Mouse (Mus musculus) intestine, embryonic 14.5 days (tissue): ENCODE measurements at regions not wholly inside any gene's neighbourhood (a gene's known extent, or its start where the extent isn't known, plus 50 kb on each side); places are given as distances from the start of the nearest gene placed in this dataset.

Source experiments
- ATAC-seq: fragments of 200-750 bp; cut with Nextera tagmentation; replicated peaks from 2 replicates; pipeline ENCODE4 v1.8.0; 2017; ENCODE audit warnings: low read depth, moderate number of reproducible peaks, moderate TSS enrichment, moderate library complexity; ENCODE audit not compliant: low FRiP score, low TSS enrichment
- DNase-seq: peaks from one replicate; pipeline ENCODE4 v3.0.0-alpha.2; 2018; ENCODE audit warnings: low spot score
- H3K27ac ChIP-seq: fragments of 300-500 bp; sonication (generic); 2 replicates; pipeline ENCODE4 v1.5.1; 2014; ENCODE audit warnings: low read depth, mild to moderate bottlenecking, control low read depth
- H3K27me3 ChIP-seq: fragments of 300-500 bp; sonication (generic); replicated peaks from 2 replicates; pipeline ENCODE4 v1.6.1; 2014; ENCODE audit warnings: low read length, control low read depth; ENCODE audit not compliant: control insufficient read depth, insufficient read depth
- H3K36me3 ChIP-seq: fragments of 300-500 bp; sonication (generic); 2 replicates; pipeline ENCODE4 v1.6.1; 2014; ENCODE audit warnings: low read length, control low read depth; ENCODE audit not compliant: control insufficient read depth, insufficient read depth
- H3K4me1 ChIP-seq: fragments of 300-500 bp; sonication (generic); replicated peaks from 2 replicates; pipeline ENCODE4 v1.6.1; 2014; ENCODE audit warnings: low read length, control low read depth, mixed read lengths; ENCODE audit not compliant: control insufficient read depth, insufficient read depth
- H3K4me2 ChIP-seq: fragments of 300-500 bp; sonication (generic); 2 replicates; pipeline ENCODE4 v1.6.1; 2014; ENCODE audit warnings: low read length
- H3K4me3 ChIP-seq: fragments of 300-500 bp; sonication (generic); 2 replicates; pipeline ENCODE4 v1.5.1; 2014; ENCODE audit warnings: low read depth, low read length, control low read depth, mixed read lengths
- H3K9ac ChIP-seq: fragments of 300-500 bp; sonication (generic); 2 replicates; pipeline ENCODE4 v1.6.1; 2014; ENCODE audit warnings: mild to moderate bottlenecking, low read length
- H3K9me3 ChIP-seq: fragments of 300-500 bp; sonication (generic); 2 replicates; pipeline ENCODE4 v1.6.1; 2016; ENCODE audit warnings: low read length, control low read depth; ENCODE audit not compliant: control insufficient read depth
- WGBS: fragments of 180-500 bp; shearing (Covaris S2); extraction: QIAGEN DNeasy Blood & Tissue Kit; methylation state at CpG from one replicate; pipeline ENCODE4 v1.1.7; 2014; 5-methylcytosine and 5-hydroxymethylcytosine counted together

DNA sequence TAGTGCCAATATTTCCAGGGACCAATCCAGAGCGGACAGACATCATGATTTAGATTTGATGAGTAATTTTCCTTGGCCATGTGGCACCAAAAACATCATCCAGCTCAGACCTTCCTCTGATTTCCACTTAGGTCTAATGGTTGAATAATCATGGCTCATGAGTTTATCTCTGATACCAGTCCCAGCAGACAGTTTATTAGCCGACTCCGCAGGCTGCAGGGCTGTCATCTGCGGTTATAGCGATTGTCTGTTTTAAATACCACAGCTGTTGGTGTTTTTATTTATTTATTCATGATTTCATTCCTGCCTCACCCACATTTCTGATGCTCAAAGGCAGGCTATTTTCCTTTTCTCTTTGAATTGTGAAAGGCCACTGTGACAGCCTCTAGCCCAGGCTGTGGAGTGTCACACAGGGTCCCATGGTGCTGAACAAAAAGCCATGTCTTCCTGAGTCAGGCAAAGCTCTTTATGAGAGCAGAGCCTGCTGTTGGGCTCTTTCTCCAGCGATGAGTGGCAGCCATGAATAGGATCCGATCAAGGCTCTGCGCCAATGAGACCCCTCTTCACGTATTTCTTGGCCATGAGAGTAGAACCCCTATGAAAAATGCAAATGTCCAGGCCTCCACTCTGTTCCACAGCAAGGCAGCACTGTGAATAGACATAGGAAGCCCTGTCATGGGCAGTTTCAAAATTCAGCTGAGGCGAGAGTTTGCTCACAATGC is 584.7 kb downstream of the Sqor start:
- Histone ChIP-seq H3K4me3 (no peak overlapping the region), H3K9ac (no peak overlapping the region), H3K4me2 (no peak overlapping the region), H3K27me3 (no peaks in the 10 kb centered on the region), H3K9me3 (no peaks in the 10 kb centered on the region), H3K4me1 (no peaks in the 10 kb centered on the region), H3K27ac (no peak overlapping the region), H3K36me3 (no peaks in the 10 kb centered on the region)
- no peak for DNase-seq
- 83% methylated on average over 10 of the region's 10 CpGs for WGBS
- ATAC-seq: no peak

DNA sequence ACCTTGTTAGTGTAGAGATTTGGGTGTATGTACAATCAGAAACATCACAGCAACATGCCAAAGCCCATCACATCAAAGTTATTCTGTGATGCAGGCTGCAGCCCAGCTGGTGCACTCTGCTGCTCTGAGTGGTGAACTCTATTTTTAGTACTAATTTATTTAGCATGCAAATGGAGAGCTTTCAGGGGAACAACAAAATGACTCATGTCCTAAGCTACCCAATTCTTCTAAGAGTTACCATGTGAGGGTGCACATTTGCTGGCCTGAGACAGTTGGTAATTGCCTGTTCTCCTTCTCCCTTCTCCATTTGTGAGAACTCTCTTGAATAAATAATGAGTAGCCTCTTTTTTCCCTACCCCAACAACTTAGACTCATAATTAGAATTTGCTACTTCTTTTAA is 599.2 kb downstream of the Sqor start:
- Histone ChIP-seq H3K27me3 (no peaks in the 10 kb centered on the region), H3K9me3 (no peaks in the 10 kb centered on the region), H3K36me3 (no peaks in the 10 kb centered on the region), H3K4me2 (no peak overlapping the region), H3K4me1 (no peaks in the 10 kb centered on the region), H3K9ac (no peak overlapping the region), H3K27ac (no peak overlapping the region), H3K4me3 (no peak overlapping the region)
- DNase-seq (no peak), ATAC-seq (no peak)

DNA sequence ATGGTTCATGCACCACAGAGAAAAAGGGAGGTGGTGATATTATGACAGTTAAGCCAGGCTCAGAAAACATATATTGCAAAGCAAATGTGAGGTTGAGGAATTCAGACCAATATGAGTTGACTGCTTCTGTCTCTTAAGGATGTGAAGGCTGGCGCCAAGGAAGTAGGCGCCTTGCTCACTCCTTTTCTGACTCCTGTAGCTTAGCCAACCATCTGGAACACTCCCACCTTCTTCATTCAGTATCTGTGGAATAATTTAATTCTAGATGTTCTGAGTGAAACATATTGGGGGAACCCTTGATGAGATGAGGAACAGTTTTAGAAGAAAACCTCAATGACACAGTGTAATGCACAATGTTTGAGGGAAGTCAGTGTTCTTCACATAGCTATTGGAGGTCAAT is 601.5 kb downstream of the Sqor start:
- H3K36me3 ChIP-seq: no peaks in the 10 kb centered on the region
- H3K27me3 ChIP-seq: no peaks in the 10 kb centered on the region
- WGBS: 88% methylated on average over 2 of the region's 2 CpGs
- no peak overlapping the region for H3K4me2 ChIP-seq
- no peak overlapping the region for H3K27ac ChIP-seq
- no peaks in the 10 kb centered on the region for H3K4me1 ChIP-seq
- no peak overlapping the region for H3K4me3 ChIP-seq
- H3K9ac ChIP-seq: no peak overlapping the region
- DNase-seq (no peak), ATAC-seq (no peak)
- no peaks in the 10 kb centered on the region for H3K9me3 ChIP-seq

DNA sequence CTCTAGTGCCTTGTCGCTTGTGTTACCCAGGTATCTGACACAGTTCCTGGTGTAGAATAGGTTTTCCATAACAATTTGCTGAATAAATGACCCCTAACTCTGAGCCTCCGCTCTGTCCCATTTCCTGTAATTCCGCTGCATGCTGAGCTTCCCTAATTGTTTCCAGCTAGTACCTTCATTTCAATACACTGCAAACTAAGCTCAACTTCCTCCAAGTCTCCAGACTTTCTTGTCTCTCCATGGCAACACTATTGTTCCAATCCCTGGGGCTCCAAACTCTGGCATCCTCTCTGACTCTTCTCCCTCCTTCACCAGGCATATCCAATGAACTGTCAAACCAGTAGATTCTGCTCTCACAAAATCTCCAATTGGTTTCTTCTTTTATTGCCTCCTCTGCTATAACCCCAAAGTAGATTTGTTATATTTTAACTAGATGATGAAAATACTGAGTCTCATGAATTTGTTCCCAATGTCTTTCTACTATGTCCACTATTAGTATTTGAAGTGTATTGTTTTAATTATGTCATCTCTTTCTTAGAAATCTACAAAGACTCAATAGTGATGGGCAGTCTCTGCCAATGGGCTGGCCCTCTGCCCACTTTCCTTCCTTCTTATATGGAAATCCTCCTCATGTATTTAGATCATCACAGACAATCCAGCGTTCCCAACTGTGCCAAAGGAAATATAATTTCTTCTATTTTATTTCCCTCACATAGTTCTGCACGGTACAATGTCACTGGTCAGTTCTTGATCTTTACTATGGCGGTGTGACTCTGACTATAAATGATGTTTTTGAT is 620.8 kb downstream of the Sqor start:
- H3K9me3 ChIP-seq: no peaks in the 10 kb centered on the region
- no peak overlapping the region for H3K4me2 ChIP-seq
- no peak for ATAC-seq
- no peaks in the 10 kb centered on the region for H3K4me1 ChIP-seq
- no peaks in the 10 kb centered on the region for H3K27me3 ChIP-seq
- no peaks in the 10 kb centered on the region for H3K36me3 ChIP-seq
- no peak for DNase-seq
- no peak overlapping the region for H3K4me3 ChIP-seq
- H3K9ac ChIP-seq: no peak overlapping the region
- no peak overlapping the region for H3K27ac ChIP-seq
- 74% methylated on average over 6 of the region's 6 CpGs for WGBS

DNA sequence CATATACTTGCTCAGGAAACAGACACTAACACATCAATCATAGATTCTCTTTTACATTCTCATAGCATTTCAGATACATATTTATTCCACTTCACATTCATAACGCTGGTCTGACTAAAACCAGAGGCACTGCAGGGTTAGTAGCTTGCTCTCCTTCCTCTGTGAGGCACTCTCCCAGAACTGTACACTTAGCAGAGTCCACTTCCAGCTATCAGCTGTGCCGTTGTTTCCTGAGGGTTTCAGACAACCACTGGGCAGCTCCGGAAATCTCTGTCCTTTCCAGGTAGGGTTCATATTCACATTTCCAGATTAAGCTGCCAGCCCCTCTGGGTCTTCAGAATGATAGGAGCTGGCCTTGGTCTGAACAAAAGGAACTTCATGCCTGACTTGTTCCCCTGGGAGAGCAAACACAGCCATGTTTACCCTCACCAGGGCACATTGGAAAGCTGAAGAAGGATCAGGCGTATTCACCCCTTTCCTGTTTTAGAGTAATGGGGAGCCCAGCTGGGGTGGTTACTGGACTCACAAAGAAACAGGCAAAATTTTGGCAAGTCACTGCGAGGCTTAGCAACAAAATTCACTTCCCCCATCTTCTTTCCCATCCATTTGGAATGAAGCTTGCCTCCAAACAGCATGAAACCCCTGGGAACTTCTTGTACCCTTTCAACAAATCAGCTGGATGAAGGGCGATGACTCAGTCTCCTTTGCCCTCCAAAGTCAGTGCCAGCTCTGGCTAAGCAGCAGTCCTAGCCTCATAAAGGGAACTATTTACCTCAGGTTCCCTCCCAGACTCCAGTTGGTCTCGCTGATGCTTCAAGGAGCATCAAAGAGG is 622.0 kb downstream of the Sqor start:
- Histone ChIP-seq H3K4me1 (no peaks in the 10 kb centered on the region), H3K4me3 (no peak overlapping the region), H3K27ac (no peak overlapping the region), H3K4me2 (no peak overlapping the region), H3K9ac (no peak overlapping the region), H3K9me3 (no peaks in the 10 kb centered on the region), H3K27me3 (no peaks in the 10 kb centered on the region), H3K36me3 (no peaks in the 10 kb centered on the region)
- ATAC-seq (no peak), DNase-seq (no peak)
- WGBS: 64% methylated on average over 7 of the region's 7 CpGs

DNA sequence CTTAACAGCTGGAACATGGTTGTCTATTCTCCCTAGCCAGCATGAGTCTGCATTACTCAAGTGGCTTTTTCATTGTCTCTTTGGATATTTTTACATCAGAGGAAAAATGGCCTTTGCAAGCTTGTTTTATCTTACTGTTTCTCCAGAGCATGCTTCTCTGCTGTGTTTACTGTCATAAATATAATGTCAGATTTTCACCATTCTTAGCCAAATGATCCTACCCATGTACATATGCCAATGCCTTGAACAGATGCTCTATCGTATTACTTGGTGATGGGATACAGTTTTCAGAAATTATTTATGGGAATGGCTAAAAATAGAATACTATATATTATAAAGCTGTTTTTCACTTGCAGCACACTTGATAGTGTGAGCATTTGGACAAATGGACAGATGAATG is 625.9 kb downstream of the Sqor start:
- Histone ChIP-seq H3K27ac (no peak overlapping the region), H3K4me1 (no peaks in the 10 kb centered on the region), H3K9me3 (no peaks in the 10 kb centered on the region), H3K36me3 (no peaks in the 10 kb centered on the region), H3K4me3 (no peak overlapping the region), H3K27me3 (no peaks in the 10 kb centered on the region), H3K9ac (no peak overlapping the region), H3K4me2 (no peak overlapping the region)
- ATAC-seq: no peak
- DNase-seq: no peak
- WGBS: 72% methylated on average over 1 of the region's 1 CpGs

DNA sequence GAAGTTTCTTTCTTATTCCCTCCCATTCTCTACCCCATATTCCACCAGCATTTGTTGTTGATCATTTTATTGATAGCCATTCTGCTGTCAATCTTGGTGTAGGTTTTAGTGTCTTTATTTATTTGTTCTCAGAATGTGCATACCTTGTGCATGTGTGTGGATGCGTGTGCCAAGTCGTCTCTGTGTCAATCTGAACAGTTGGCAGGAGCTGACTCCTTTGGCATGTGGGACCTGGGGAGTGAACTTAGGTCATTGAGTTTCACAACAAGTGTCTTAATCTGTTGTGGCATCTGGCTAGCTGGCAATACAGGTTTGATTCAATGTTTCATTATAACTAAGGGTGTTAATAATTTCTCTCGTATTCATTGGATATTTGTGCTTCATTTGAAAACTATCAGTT is 629.3 kb downstream of the Sqor start:
- Histone ChIP-seq H3K36me3 (no peaks in the 10 kb centered on the region), H3K4me3 (no peak overlapping the region), H3K27ac (no peak overlapping the region), H3K4me2 (no peak overlapping the region), H3K9me3 (no peaks in the 10 kb centered on the region), H3K9ac (no peak overlapping the region), H3K4me1 (no peaks in the 10 kb centered on the region), H3K27me3 (no peaks in the 10 kb centered on the region)
- WGBS: 90% methylated on average over 3 of the region's 3 CpGs
- ATAC-seq (no peak), DNase-seq (no peak)

DNA sequence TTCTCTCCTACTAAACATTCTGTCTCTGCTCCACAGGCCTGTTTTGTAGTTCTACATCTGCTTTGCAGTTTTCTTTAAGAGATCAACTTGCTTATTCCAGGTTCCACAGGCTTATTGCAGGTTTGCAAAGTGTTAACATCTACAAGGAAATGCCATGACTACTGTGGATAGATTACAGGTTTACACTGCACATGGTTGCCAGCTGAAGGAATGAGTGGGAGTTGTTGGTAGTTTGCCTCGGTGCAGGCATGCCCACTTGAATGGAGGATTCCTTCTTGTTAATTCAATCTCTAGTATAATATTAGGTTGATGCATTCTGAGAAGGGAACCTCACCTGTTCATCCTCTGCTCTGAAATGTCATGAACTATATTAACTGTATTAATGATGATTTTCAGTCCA is 632.5 kb downstream of the Sqor start:
- DNase-seq (no peak), ATAC-seq (no peak)
- Histone ChIP-seq H3K4me2 (no peak overlapping the region), H3K9ac (no peak overlapping the region), H3K36me3 (no peaks in the 10 kb centered on the region), H3K4me3 (no peak overlapping the region), H3K9me3 (no peaks in the 10 kb centered on the region), H3K4me1 (no peaks in the 10 kb centered on the region), H3K27ac (no peak overlapping the region), H3K27me3 (no peaks in the 10 kb centered on the region)
- WGBS: 42% methylated on average over 1 of the region's 1 CpGs
